Mouse (Mus musculus): ENCODE data around the gene Ush2a.
A peak's percentile ranks its signal among the peaks of the same experiment; 100 is the strongest.

Gene Ush2a

DNA sequence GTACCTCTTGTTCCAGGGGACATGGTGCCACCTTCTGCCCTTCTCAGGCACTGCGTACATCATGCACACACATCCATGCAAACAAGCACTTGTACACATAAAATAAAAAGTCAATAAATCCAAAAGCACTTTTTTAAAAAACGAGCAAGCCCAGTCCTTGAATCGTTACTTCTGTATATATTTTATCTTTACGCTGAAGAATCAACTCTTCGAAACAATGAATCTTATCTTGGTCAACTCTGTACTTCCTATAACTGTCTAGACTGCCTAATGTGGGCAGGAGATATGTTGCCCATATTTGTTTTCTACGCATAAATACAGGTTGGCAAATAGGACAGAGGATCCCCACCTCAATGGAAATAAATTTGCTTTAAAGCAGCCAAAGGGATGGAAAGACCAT lies 585.4 kb downstream of the Ush2a start:
- no peak for ATAC-seq (ENCODE audit: insufficient number of reproducible peaks, low FRiP score, low TSS enrichment)

GRCm38 (mm10) chr1:188852776-188853175 lies 591.0 kb downstream of the Ush2a start:
- no peak for ATAC-seq (ENCODE audit: insufficient number of reproducible peaks, low FRiP score, low TSS enrichment)

GRCm38 (mm10) chr1:188854240-188854639 lies 592.4 kb downstream of the Ush2a start:
- no peak for ATAC-seq (ENCODE audit: insufficient number of reproducible peaks, low FRiP score, low TSS enrichment)

DNA sequence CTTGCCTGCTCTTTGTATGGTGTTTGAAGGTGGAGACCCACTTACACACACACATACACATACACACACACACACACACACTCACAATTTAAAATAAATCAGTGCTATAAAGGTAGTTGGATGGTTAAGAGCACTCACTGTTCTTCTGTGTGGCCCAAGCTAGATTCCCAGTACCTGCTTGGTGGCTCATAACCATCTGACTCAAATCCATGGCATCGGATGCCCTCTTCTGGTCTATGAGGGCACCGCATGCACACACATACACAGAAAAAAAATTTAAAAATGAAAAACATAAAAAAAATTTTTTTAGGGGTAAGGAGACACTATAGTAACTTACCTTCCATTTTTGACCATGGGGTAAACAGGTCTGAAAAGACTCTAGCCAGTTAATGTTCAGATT lies 593.2 kb downstream of the Ush2a start:
- ATAC-seq (ENCODE audit: insufficient number of reproducible peaks, low FRiP score, low TSS enrichment), result no peak

GRCm38 (mm10) chr1:188859718-188860117 lies 597.9 kb downstream of the Ush2a start:
- ATAC-seq (ENCODE audit: insufficient number of reproducible peaks, low FRiP score, low TSS enrichment), result no peak

DNA sequence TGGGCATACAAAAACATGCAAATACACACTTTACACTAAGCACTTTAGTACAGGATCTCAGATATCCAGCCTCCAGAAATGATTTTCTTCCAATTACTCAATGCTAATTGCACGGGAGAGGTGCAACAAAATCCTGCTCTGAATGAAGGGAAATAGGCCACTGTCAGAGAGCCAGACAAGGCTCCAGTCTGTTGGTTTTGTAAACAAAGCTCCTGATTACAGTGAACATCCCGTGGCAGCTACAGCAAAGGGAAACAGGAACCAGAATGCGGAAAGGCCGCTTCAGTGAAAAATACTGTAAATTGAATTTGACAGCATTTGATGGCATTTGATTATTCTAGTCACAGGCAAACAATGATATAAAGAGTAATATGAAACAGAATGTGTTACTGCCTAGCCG lies 604.1 kb downstream of the Ush2a start:
- no peak for ATAC-seq (ENCODE audit: insufficient number of reproducible peaks, low FRiP score, low TSS enrichment)

- ATAC-seq (ENCODE audit: insufficient number of reproducible peaks, low FRiP score, low TSS enrichment), result no peak
Measured at GRCm38 (mm10) chr1:188866515-188866914, 604.7 kb downstream of the Ush2a start.

DNA sequence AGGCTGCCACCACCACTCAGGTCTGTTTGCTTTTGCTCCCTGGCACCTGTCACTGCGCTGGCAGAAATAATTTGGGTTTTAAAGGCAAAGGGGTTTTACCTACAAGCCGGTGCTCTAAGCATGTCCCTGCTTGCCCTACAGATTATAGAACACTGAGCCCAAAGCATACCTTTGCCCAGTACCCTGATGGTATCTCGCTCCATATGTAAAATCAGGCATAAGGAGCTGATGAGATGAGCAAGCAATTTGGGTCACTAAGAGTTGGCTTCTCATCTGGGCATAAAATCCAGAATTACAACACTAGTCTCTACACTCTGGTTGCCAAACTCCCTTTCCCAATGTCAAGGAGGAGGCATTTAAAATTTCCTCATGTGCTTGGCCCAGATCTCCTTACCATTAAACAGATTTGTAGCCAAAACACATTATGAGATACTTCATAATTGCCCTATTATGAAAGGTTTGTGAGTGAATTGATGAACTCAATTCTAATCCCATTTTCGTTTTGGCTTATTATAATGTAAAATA lies 616.8 kb downstream of the Ush2a start:
- no peak for ATAC-seq (ENCODE audit: insufficient number of reproducible peaks, low FRiP score, low TSS enrichment)

DNA sequence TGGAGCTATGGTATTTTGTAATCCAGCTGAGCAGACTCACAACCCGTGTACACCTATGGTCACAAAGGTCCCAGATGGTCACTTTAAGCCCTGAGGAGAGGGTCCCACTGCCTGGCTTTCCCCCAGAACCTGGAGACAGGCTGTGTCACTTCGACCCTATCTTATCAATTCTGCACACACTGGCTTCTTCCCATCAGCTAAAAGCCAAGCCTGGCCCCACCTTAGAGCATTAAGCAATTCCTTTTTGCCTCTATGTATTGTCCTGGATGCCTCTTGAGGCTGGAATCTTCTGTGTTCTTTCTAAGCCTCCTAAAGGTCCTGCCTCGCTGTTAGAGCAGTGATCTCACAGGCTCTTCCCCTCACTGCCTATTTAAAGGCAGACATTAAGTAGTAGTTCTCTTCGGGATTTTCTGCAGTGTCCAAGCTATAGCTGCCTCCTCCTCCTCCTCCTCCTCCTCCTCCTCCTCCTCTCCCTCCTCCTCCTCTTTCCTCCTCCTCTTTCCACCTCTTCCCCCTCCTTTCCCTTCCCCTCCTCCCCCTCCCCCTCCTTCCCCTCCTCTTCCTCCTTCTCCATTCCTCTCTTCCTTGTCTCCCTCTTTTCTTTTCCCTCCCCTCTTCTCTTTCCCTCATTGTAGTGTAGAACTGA lies 635.2 kb downstream of the Ush2a start:
- no peak for ATAC-seq (ENCODE audit: insufficient number of reproducible peaks, low FRiP score, low TSS enrichment)

DNA sequence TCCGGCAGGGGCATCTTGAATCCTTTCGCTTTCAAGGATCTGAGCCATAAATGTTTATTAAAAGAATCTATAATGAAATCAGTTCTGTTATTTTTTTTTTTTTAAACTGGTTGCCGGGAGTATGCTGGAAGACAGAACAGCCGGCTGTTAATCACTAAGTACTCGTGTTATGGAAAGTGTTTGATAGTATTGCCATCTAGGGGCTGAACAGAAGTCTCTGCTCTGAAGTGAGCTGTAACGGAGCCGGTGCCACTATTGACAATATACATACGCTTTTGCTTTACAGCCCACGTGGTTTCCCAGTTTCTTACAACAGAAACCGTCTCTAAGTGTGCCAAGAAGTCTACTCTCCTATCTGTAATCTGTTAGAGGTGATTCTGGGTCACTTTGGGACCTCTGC lies 642.3 kb downstream of the Ush2a start:
- ATAC-seq (ENCODE audit: insufficient number of reproducible peaks, low FRiP score, low TSS enrichment), result no peak

- no peak for ATAC-seq (ENCODE audit: insufficient number of reproducible peaks, low FRiP score, low TSS enrichment)
Measured at GRCm38 (mm10) chr1:188906175-188906574, 644.4 kb downstream of the Ush2a start.

DNA sequence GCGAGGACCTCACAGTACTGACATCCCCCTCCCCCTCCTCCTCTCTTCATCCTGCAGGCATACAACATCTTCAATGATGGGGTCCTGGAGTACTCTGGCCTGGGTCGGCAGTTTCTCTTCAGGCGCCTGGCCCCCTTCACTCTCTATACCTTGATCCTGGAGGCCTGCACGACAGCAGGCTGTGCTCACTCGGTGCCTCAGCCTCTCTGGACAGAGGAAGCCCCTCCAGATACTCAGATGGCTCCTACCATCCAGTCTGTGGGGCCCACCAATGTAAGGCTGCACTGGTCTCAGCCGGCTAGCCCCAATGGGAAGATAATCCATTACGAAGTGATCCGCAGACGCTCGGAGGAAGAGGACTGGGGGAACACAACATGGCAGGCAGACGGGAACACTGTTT lies 648.8 kb downstream of the Ush2a start:
- no peak for ATAC-seq (ENCODE audit: insufficient number of reproducible peaks, low FRiP score, low TSS enrichment)

GRCm38 (mm10) chr1:188919946-188920345 lies 658.1 kb downstream of the Ush2a start:
- peak; percentile 40; the same call in 1 of the 2 replicates for ATAC-seq (ENCODE audit: insufficient number of reproducible peaks, low FRiP score, low TSS enrichment)

DNA sequence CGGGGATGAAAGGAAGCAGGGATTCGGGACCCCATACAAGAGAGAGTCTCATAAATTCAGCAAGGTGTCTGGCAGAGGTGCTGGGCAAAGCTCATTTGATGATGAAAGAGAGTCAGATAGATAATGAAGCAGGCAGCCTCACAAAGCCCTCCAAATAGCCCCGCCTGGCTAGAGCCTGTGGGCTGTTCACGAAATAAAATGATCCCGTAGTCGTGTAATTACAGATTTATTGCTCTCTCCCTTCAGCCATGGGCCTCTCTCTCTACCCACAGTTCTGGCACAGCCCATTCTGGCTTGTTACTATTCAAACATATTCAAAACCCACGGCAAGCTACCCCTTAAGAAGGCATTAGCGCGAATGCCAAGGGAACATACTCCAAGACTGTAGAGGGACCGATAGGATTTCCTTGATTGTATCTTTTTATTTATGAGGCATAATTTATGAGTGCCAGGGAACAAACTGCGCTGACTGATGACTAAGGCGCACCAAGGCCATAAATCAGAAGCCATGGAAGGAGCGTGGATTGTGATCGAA lies 675.5 kb downstream of the Ush2a start:
- ATAC-seq (ENCODE audit: insufficient number of reproducible peaks, low FRiP score, low TSS enrichment), result no peak

GRCm38 (mm10) chr1:188945326-188945725 lies 683.5 kb downstream of the Ush2a start:
- no peak for ATAC-seq (ENCODE audit: insufficient number of reproducible peaks, low FRiP score, low TSS enrichment)

GRCm38 (mm10) chr1:188946849-188947248 lies 685.0 kb downstream of the Ush2a start:
- ATAC-seq (ENCODE audit: insufficient number of reproducible peaks, low FRiP score, low TSS enrichment), result no peak

- ATAC-seq (ENCODE audit: insufficient number of reproducible peaks, low FRiP score, low TSS enrichment), result no peak
Measured at GRCm38 (mm10) chr1:188947794-188948193, 686.0 kb downstream of the Ush2a start.

- ATAC-seq (ENCODE audit: insufficient number of reproducible peaks, low FRiP score, low TSS enrichment), result no peak
Measured at GRCm38 (mm10) chr1:188948276-188948675, 686.5 kb downstream of the Ush2a start.

DNA sequence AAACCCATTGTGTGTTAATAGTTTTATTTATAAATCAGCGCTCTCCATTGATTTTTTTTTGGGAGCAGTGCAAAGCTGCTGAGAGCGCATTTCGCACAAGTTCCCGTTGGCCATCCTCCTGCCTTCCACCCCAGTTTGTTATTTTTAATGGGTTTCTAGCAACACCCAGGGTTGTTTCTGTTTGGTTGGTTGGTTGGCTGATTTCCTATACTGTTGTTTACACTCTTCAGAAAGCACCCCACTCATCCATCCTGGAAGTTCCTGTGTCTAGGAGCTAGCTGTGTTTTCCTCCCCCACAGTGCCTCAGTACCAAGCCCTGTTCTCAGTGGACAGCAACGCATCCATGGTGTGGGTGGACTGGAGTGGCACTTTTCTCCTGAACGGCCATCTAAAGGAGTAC lies 689.3 kb downstream of the Ush2a start:
- no peak for ATAC-seq (ENCODE audit: insufficient number of reproducible peaks, low FRiP score, low TSS enrichment)

GRCm38 (mm10) chr1:188952501-188952900 lies 690.7 kb downstream of the Ush2a start:
- 0 out of 2 replicates have a peak, but pooled peaks have one; percentile 46 for ATAC-seq (ENCODE audit: insufficient number of reproducible peaks, low FRiP score, low TSS enrichment)

DNA sequence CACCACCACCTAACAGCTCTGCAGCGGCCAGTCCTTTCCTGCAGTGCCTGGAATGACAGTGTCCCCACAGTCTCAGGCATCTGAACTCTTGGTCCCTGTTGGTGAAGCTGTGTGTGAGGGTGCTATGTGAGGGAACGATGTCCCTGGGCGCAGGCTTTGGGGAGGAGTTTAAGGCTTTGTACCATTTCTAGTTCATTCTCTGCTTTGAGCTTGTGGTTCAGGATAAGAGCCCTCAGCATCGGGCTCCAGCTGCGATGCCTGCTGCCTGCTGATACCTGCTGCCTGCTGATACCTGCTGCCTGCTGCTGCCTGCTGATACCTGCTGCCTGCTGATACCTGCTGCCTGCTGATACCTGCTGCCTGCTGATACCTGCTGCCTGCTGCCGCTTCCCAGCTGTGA lies 711.3 kb downstream of the Ush2a start:
- no peak for ATAC-seq (ENCODE audit: insufficient number of reproducible peaks, low FRiP score, low TSS enrichment)

DNA sequence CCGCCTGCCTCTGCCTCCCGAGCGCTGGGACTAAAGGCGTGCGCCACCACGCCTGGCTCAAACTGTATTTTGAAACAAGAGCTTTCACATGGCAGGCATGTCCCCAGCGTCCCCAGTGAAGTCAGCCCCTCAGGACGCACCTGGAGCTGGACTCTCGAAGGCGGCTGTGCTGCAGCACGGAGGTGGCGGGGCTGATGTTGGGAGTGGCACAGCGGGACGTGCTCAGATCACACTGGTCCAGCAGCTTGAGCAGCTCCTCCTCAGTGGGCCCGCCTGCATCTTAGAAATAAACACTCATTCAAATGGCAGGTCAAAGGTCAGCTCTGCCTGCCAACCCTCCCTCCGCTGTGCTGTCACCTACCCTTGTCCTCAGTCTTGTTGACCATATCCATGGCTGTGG lies 712.1 kb downstream of the Ush2a start:
- 0 out of 2 replicates have a peak, but pooled peaks have one; percentile 40 for ATAC-seq (ENCODE audit: insufficient number of reproducible peaks, low FRiP score, low TSS enrichment)

Data from cerebellum, adult (tissue).